Mouse (Mus musculus): ENCODE results near the gene Uaca. TPM values are rescaled to one million over a fixed set of nuclear protein-coding genes. Genes with fewer than 3 reads are reported as not detected.

Gene Uaca
- polyA plus RNA-seq (2015; fragmentation: Nextera tagmentation; extraction: Ambion mirVana): 26.0 and 29.4 TPM in 2 replicates

- Histone ChIP-seq H3K4me1 (replicated peaks) (peaks cover 20% of the 10 kb centered on the region), H3K27ac (replicated peaks) (peak within 1 kb of the TSS; percentile 71), H3K27me3 (peaks cover 4% of the 10 kb centered on the region; the same call in 1 of the 2 replicates), H3K4me3 (peak within 1 kb of the TSS; percentile 76), H3K36me3 (no peaks in the 10 kb centered on the region), H3K9me3 (no peaks in the 10 kb centered on the region), H3K4me2 (peak within 1 kb of the TSS; percentile 98), H3K9ac (peak within 1 kb of the TSS; percentile 82)
- peak; percentile 96 for ATAC-seq (ENCODE audit: low read depth)
- under 1% methylated on average over 45 of the region's 45 CpGs for WGBS
These were observed at the start of gene Uaca for GRCm38 (mm10) chr9:60794210-60794840. TSS of gene Uaca (plus strand) at chr9:60794542.

GRCm38 (mm10) chr9:60744971-60745370 lies 49.4 kb upstream of the Uaca start:
- Histone ChIP-seq H3K27ac (replicated peaks) (no peak overlapping the region), H3K4me1 (replicated peaks) (peaks cover 13% of the 10 kb centered on the region; the same call in 1 of the 2 replicates), H3K4me3 (no peak overlapping the region), H3K4me2 (no peak overlapping the region), H3K27me3 (no peaks in the 10 kb centered on the region), H3K9me3 (no peaks in the 10 kb centered on the region), H3K36me3 (no peaks in the 10 kb centered on the region), H3K9ac (no peak overlapping the region)
- no peak for ATAC-seq (ENCODE audit: low read depth)
- WGBS: 60% methylated on average over 4 of the region's 4 CpGs

- no peaks in the 10 kb centered on the region for H3K36me3 ChIP-seq
- no peak overlapping the region for H3K4me3 ChIP-seq
- no peak for ATAC-seq (ENCODE audit: low read depth)
- H3K4me1 ChIP-seq (replicated peaks): peaks cover 13% of the 10 kb centered on the region; the same call in 1 of the 2 replicates
- H3K4me2 ChIP-seq: no peak overlapping the region
- WGBS: 22% methylated on average over 6 of the region's 6 CpGs
- H3K27me3 ChIP-seq: no peaks in the 10 kb centered on the region
- no peak overlapping the region for H3K9ac ChIP-seq
- no peaks in the 10 kb centered on the region for H3K9me3 ChIP-seq
- no peak overlapping the region for H3K27ac ChIP-seq (replicated peaks)
These were observed 47.8 kb upstream of the Uaca start for GRCm38 (mm10) chr9:60746561-60746960.

- Histone ChIP-seq H3K27ac (replicated peaks) (no peak overlapping the region), H3K9me3 (no peaks in the 10 kb centered on the region), H3K4me3 (no peak overlapping the region), H3K4me1 (replicated peaks) (peaks cover 9% of the 10 kb centered on the region; the same call in 1 of the 2 replicates), H3K9ac (no peak overlapping the region), H3K4me2 (no peak overlapping the region), H3K27me3 (no peaks in the 10 kb centered on the region), H3K36me3 (no peaks in the 10 kb centered on the region)
- 86% methylated on average over 5 of the region's 5 CpGs for WGBS
- ATAC-seq (ENCODE audit: low read depth): no peak
These were observed 46.7 kb upstream of the Uaca start for GRCm38 (mm10) chr9:60747672-60748071.

- H3K27me3 ChIP-seq: no peaks in the 10 kb centered on the region
- no peak overlapping the region for H3K4me3 ChIP-seq
- WGBS: 82% methylated on average over 2 of the region's 2 CpGs
- no peak for ATAC-seq (ENCODE audit: low read depth)
- H3K4me2 ChIP-seq: no peak overlapping the region
- H3K9ac ChIP-seq: no peak overlapping the region
- no peak overlapping the region for H3K27ac ChIP-seq (replicated peaks)
- H3K36me3 ChIP-seq: no peaks in the 10 kb centered on the region
- no peaks in the 10 kb centered on the region for H3K9me3 ChIP-seq
- H3K4me1 ChIP-seq (replicated peaks): peaks cover 4% of the 10 kb centered on the region; the same call in 1 of the 2 replicates
These were observed 46.2 kb upstream of the Uaca start for GRCm38 (mm10) chr9:60748191-60748590.

- Histone ChIP-seq H3K9me3 (no peaks in the 10 kb centered on the region), H3K27ac (replicated peaks) (no peak overlapping the region), H3K4me3 (no peak overlapping the region), H3K4me1 (replicated peaks) (no peaks in the 10 kb centered on the region), H3K36me3 (no peaks in the 10 kb centered on the region), H3K4me2 (no peak overlapping the region), H3K9ac (no peak overlapping the region), H3K27me3 (no peaks in the 10 kb centered on the region)
- no peak for ATAC-seq (ENCODE audit: low read depth)
- 90% methylated on average over 2 of the region's 2 CpGs for WGBS
These were observed 45.2 kb upstream of the Uaca start for GRCm38 (mm10) chr9:60749105-60749504.

- H3K36me3 ChIP-seq: no peaks in the 10 kb centered on the region
- no peak overlapping the region for H3K9ac ChIP-seq
- no peak overlapping the region for H3K4me3 ChIP-seq
- WGBS: 92% methylated on average over 5 of the region's 5 CpGs
- no peaks in the 10 kb centered on the region for H3K9me3 ChIP-seq
- H3K4me2 ChIP-seq: no peak overlapping the region
- no peak for ATAC-seq (ENCODE audit: low read depth)
- H3K27ac ChIP-seq (replicated peaks): no peak overlapping the region
- no peaks in the 10 kb centered on the region for H3K27me3 ChIP-seq
- H3K4me1 ChIP-seq (replicated peaks): no peaks in the 10 kb centered on the region
These were observed 43.2 kb upstream of the Uaca start for GRCm38 (mm10) chr9:60751098-60751497.

GRCm38 (mm10) chr9:60751971-60752370 lies 42.4 kb upstream of the Uaca start:
- H3K9me3 ChIP-seq: no peaks in the 10 kb centered on the region
- H3K36me3 ChIP-seq: no peaks in the 10 kb centered on the region
- no peak overlapping the region for H3K9ac ChIP-seq
- no peak overlapping the region for H3K4me3 ChIP-seq
- H3K27me3 ChIP-seq: no peaks in the 10 kb centered on the region
- no peak overlapping the region for H3K4me2 ChIP-seq
- H3K4me1 ChIP-seq (replicated peaks): no peaks in the 10 kb centered on the region
- no peak for ATAC-seq (ENCODE audit: low read depth)
- 36% methylated on average over 6 of the region's 6 CpGs for WGBS
- H3K27ac ChIP-seq (replicated peaks): no peak overlapping the region

GRCm38 (mm10) chr9:60752636-60753035 lies 41.7 kb upstream of the Uaca start:
- H3K4me1 ChIP-seq (replicated peaks): no peaks in the 10 kb centered on the region
- H3K27ac ChIP-seq (replicated peaks): no peak overlapping the region
- H3K27me3 ChIP-seq: no peaks in the 10 kb centered on the region

GRCm38 (mm10) chr9:60756258-60756657 lies 38.1 kb upstream of the Uaca start:
- ATAC-seq (ENCODE audit: low read depth): no peak
- 37% methylated on average over 6 of the region's 6 CpGs for WGBS
- H3K27ac ChIP-seq (replicated peaks): no peak overlapping the region
- no peaks in the 10 kb centered on the region for H3K9me3 ChIP-seq
- H3K36me3 ChIP-seq: no peaks in the 10 kb centered on the region
- H3K9ac ChIP-seq: no peak overlapping the region
- H3K4me2 ChIP-seq: no peak overlapping the region
- peaks cover 6% of the 10 kb centered on the region; the same call in 1 of the 2 replicates for H3K4me1 ChIP-seq (replicated peaks)
- H3K4me3 ChIP-seq: no peak overlapping the region
- no peaks in the 10 kb centered on the region for H3K27me3 ChIP-seq

More at GRCm38 (mm10) chr9:60752636-60753035, 41.7 kb upstream of the Uaca start:
- Histone ChIP-seq H3K36me3 (no peaks in the 10 kb centered on the region), H3K4me3 (no peak overlapping the region), H3K4me2 (no peak overlapping the region), H3K9me3 (no peaks in the 10 kb centered on the region), H3K9ac (no peak overlapping the region)
- no peak for ATAC-seq (ENCODE audit: low read depth)

- no peaks in the 10 kb centered on the region for H3K9me3 ChIP-seq
- peak overlapping the region; percentile 2; the same call in 1 of the 2 replicates for H3K27ac ChIP-seq (replicated peaks)
- no peak for ATAC-seq (ENCODE audit: low read depth)
- H3K4me3 ChIP-seq: no peak overlapping the region
- no peak overlapping the region for H3K9ac ChIP-seq
- no peak overlapping the region for H3K4me2 ChIP-seq
- WGBS: 73% methylated on average over 15 of the region's 15 CpGs
- H3K4me1 ChIP-seq (replicated peaks): peaks cover 6% of the 10 kb centered on the region; the same call in 1 of the 2 replicates
- H3K27me3 ChIP-seq: no peaks in the 10 kb centered on the region
- H3K36me3 ChIP-seq: no peaks in the 10 kb centered on the region
These were observed 37.2 kb upstream of the Uaca start for GRCm38 (mm10) chr9:60756866-60757740.

- 0 out of 2 replicates have a peak, but pooled peaks have one; percentile 43 for ATAC-seq (ENCODE audit: low read depth)
These were observed 36.5 kb upstream of the Uaca start for GRCm38 (mm10) chr9:60757817-60758216.

More at GRCm38 (mm10) chr9:60757817-60758216, 36.5 kb upstream of the Uaca start:
- 52% methylated on average over 5 of the region's 5 CpGs for WGBS
- Histone ChIP-seq H3K9me3 (no peaks in the 10 kb centered on the region), H3K9ac (no peak overlapping the region), H3K4me2 (no peak overlapping the region), H3K36me3 (no peaks in the 10 kb centered on the region), H3K4me3 (no peak overlapping the region), H3K27ac (replicated peaks) (peak overlapping the region; percentile 2; the same call in 1 of the 2 replicates), H3K27me3 (no peaks in the 10 kb centered on the region), H3K4me1 (replicated peaks) (peaks cover 6% of the 10 kb centered on the region; the same call in 1 of the 2 replicates)
